Mouse (Mus musculus): ENCODE results near the gene Ccdc171.
A peak's percentile ranks its signal among the peaks of the same experiment; 100 is the strongest.
"Not testable (repeated sequence)": the region's sequence is repeated elsewhere in the genome, so short reads cannot be mapped to it uniquely, and the experiment has no call there.

The Ccdc171 gene

DNA sequence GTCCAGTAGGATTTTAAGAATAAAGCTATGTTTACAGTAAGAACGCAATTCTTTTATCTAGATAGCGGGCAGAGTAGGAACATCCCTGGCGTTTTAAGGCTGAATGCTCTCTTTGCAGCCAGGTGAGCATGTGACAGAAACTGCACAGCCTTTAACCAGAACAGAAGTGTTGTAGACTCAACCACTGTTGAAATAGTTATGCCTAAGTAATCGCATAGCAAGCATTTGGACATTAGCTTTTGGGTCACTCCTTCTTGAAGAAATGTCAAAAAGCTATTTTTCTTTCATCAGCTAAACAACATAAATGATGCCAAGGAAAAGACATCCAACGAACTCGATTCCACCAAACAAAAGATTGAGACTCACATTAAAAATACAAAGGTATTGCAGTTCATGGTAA lies 131.7 kb downstream of the Ccdc171 start:
- no peak for DNase-seq (ENCODE audit: low spot score)

DNA sequence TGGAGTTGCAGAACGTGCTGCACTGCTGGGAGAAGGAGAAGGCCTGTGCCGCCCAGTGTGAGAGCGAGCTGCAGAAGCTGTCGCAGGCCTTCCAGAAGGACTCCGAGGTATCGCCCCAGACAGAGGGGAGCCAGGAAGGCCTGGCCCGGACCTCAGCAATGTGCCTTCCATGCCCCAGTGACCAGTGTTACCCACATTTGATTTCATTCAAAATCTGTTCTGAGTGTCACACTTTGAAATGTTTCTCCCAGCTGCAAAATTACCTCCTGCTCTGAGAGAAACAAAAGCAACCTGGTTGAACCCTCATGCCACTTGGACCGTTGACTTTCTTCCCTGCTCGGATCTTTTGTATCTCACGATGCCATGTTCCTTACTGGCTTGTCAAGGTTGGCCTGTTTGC lies 133.1 kb downstream of the Ccdc171 start:
- no peak for DNase-seq (ENCODE audit: low spot score)

DNA sequence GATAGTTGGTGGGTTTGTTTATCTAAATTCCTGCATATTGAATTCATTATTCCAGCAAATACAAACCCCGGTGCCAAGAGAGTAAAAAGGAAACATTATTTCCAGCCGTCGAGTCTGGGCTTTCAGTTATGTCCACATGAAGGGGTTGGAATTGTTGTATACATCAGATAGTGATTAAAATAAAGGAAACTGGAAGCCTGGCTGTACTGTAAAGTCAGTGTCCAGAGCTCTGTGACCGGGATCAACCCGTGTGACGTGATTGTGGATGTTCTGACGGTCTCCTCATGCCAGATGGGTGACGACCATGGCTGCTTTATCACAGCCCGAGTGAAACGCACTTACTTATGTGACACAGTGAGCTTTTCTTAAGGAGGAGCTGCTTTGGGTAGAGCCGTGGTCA lies 134.1 kb downstream of the Ccdc171 start:
- DNase-seq (ENCODE audit: low spot score), result no peak

DNA sequence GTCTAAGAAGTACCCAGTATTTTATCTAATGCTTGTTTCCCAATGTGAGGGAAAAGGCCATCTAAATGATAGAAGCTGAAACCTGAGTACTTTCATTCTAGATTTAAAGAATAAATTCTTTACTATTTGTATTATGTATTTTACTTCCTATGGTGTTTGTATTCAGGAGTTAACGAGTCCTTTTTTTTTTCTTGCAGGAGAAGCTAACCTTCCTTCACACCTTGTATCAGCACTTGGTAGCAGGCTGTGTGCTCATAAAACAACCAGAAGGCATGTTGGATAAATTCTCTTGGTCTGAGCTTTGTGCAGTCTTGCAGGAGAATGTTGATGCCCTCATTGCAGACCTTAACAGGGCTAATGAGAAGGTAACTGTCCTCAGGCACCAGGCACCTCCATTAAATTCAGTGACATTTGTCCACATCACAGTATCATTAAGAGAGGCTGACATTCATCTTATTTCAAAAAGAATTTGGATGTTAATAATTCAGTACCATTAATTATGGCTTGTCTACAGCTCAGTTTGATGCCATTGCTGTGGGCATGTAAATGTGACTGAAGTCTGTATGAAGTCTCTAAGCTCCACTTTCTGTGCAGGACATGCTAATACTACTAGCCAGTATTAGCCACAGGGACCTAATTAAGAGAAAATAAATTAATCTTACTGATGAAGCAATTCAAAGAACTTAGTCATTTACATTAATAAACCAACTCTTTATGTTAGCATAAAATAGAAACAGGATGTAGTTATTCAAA lies 136.3 kb downstream of the Ccdc171 start:
- no peak for DNase-seq (ENCODE audit: low spot score)

DNA sequence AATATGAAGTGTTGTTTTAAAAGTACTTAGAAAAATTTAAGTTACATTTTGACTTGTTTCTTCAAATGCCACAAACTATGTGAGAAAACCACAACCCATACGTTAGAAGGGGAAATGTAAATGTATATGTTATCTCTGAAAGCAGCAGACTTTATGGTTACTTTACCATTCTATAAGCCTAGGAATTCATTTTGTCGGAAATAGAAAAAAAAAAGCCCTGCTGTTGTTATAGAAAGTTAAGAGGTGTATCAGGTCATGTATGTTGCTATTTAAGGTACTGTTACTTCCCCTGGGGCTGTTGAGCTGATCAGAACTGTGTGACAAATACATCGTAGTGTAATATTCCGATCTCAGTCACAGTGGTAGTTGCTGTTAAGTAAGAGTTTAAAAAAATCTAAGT lies 137.0 kb downstream of the Ccdc171 start:
- DNase-seq (ENCODE audit: low spot score), result no peak

DNA sequence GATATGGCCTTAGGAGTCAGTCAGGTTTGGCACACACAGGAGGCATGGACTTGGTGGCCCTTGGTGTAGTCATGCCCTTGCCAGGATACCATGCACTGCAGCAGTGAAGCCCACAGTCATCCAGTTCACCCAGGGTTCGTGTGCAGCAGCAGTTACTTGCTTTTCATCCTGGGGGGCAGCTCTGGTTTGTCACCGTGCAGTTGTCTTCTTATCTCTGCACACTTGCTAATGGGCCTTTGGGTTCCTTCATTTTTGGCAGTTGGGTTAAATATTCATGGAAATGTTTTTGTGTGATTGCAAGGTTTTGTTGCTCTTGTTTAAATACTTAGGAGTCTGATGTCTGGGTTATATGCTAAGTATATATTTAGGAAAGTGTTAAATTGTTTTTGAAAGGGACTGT lies 144.2 kb downstream of the Ccdc171 start:
- no peak for DNase-seq (ENCODE audit: low spot score)

DNA sequence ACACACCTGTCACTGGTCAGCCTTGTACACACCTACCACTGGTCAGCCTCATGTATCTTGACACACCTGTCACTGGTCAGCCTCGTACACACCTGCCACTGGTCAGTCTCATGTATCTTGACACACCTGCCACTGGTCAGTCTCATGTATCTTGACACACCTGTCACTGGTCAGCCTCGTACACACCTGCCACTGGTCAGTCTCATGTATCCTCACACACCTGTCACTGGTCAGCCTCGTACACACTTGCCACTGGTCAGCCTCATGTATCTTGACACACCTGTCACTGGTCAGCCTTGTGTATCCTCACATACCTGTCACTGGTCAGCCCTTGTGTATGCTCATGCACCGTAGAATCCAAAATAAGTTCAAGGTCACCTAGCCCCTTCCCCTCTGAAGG lies 150.0 kb downstream of the Ccdc171 start:
- not testable (repeated sequence) for DNase-seq (ENCODE audit: low spot score)

DNA sequence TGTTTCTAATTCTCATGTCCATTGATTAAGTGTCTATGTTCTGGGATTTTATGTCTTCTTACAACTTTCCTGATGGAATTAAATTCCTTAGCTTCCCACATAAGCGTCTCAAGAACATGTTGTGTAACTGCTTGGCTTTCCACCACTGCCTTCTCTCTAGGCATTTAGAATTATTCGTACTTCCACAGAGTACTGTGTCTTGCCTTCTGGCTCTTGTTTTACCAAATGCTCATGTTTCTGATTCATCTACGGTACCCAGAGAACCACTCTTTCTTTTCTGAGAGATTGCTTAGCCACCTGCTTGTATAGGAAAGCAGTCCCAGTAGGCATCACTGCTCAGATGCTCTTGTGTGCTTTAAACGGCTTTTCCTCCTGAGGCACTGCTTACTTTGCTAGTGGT lies 151.1 kb downstream of the Ccdc171 start:
- DNase-seq (ENCODE audit: low spot score), result no peak

DNA sequence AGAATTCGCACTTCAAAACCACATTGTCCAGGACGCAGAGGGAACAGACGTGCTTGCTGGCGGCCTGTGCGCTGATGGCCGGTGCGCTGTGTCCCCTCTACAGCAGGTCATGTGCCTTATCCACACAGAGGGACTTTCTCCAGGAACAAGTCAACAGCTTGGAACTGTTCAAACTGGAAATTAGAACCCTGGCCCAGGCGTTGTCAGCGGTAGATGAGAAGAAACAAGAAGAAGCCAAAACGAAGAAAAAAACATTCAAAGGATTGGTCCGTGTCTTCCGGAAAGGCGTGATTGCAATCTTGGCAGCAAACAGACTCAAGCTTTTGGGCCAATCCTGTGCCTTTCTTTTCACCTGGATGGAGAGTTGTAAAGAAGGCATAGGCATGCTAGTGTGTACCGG lies 155.7 kb downstream of the Ccdc171 start:
- no peak for DNase-seq (ENCODE audit: low spot score)

DNA sequence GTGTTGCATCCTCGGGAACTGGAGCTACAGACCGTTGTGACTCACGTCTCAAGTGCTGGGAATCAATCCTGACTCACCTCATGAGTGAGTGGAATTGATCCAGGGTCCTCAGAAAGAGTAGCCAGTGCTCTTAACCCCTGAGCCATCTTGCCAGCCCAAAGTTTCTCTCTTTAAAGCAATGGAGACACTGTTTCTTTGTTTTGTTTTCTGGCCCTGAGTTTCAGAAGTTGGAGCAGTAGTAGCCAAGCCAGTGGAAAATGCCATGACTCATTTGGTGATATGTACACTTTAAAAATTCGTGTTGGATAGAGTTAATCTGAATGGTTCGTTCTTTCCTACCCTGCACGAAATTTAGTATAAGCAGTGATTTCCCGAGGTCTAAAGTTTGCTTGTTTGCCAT lies 157.5 kb downstream of the Ccdc171 start:
- DNase-seq (ENCODE audit: low spot score), result no peak

DNA sequence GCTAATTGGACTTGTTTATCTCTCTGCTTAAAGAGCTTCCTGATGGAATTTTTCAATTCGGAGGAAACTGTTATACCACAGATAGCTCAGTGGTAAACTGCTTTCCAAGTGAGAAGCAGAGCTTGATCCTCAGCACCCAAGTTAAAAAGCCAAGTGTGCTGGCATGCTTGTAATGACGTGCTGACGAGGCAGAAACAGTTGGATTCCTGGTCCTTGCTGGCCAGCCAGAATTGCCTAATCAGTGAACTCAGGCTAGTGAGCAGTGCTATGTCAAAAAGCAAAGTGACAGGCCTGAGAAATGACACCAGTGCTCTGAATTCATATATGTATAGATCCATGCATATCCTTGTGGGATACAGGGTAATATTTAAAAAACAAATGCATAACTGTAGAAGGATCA lies 174.8 kb downstream of the Ccdc171 start:
- DNase-seq (ENCODE audit: low spot score), result no peak

DNA sequence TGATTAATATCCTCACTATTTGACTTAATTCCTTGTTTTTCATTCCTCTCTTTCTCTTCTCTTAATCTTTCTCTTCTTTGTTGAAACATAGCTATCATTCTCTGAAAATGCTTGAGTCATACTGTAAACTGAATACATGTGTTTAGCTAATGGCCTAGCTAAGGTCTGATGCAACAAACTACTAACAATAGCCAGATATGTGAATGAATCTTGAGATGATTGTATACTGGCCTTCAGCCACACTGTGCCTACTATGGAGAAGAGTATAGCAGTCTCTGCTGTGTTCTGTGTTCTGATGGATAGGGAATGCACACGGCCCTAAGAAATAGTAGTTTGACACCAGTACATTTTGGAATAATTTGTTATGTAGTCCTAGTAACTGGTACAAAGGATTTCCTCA lies 191.7 kb downstream of the Ccdc171 start:
- no peak for DNase-seq (ENCODE audit: low spot score)

DNA sequence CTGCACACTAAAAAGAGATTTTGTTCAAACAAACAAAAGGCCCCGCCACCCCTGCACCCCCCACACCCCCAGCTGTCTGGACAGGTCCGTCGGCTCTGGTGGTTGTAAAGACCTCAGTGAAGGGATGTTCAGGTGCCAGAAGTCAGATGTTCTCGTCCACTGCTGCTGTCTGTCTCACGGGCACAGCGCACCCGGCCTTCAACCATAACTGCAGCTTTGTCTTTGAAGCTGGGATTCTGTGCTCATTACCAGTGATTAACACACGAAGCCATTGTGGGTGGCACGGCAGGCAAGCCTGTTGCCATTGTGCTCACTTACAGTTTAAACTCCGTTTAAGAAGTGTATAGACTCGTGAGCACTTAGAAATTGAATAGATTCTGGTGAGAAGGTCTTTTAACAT lies 194.5 kb downstream of the Ccdc171 start:
- DNase-seq (ENCODE audit: low spot score), result no peak

DNA sequence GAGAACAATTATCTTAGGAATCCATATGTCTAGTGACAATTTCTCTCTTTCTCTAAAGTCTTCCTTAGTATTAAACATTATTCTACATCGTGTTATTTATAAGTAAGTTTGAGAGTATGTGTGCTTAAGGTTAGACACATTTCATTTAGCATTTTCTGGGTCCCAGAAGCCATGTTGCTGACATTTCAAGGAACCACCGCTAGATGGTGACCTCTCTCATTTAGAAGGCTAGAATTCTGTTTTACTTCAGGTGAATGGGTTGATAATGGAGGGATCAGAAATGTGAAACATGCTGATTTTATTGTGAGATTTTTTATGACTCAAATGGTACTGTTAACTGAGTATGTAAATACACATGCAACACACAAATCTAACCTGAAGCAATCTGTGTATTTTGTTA lies 199.8 kb downstream of the Ccdc171 start:
- peak; percentile 70 for DNase-seq (ENCODE audit: low spot score)

DNA sequence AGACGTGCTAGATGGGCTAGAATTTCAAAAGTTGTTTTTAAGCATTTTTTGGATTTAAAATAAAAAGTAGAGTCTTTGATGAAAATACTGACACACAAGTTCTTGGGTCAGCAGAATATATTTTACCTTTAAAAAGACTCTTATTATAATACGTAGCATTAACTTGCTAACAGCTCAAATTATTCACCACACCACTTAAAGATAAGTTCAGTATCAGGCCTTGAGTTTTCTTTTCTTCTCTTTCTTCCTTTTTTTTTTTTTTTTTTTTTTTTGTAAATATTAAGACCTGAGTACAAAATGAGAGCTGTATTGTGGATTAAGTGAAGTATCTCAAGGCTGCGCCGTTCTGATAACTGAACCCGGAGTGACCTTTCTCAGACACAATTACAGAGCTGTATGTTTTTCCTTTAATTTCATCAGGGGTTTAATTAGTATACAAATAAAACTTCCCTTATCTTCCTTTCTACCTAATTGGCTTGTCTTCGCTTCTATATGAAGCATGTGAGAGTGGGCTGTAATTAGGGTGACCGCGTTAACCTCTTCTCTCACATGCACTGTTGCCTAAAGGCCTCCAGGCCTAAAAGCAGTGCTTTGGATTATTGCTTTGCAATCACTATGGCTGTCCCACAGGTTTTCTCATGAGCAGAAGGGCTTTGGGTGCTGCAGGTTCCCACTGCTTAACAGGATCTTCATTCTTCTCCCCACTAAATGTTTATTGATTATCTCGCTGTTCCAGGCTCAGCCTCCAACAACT lies 214.0 kb downstream of the Ccdc171 start:
- DNase-seq (ENCODE audit: low spot score), result no peak

DNA sequence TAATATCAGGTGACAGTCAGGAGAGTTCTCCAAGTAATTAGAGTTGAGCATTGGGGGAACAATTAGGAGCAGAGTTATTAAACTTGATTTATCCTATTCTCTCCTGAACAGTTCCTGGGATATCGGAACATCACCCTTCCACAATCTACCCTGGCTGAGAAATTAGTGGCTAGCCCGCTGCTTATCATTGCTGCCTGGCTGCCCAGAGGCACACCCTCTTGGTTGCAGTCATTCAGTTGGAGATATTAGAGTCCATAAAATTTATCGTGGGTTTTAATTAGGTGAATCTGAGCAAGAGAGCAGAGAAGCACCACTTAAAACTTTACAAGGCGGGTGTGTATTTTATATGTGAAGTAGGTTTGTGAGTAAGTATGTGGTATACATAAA lies 214.5 kb downstream of the Ccdc171 start:
- no peak for DNase-seq (ENCODE audit: low spot score)

DNA sequence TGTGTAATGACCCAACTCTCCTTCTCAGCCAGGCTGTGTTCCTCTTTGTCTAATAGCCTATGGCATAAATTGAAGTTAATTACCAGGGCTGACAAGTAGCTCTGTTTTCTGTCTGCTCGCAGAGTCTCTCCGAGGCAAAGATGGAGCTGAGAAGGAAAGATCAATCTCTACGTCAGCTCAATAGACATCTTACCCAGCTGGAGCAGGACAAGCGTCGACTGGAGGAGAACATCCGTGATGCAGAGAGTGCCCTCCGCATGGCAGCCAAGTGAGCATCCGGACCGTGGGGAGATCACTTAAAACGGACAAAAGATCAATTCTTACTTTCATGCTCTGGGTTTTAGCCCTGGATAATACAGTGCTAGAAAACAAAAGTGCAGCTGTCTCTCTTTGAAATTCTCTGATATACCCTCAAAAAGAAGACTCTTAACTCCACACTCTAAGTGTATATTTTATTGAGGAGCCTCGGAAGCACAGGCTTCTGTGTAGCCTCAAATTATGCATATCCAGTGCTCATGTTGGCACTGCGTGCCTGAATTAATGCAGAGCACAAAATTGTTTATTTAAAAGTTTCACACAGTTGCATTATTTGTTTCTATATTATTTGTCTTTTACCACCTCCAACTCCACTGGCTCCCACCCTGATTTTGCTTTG lies 217.6 kb downstream of the Ccdc171 start:
- peak; percentile 29 for DNase-seq (ENCODE audit: low spot score)

DNA sequence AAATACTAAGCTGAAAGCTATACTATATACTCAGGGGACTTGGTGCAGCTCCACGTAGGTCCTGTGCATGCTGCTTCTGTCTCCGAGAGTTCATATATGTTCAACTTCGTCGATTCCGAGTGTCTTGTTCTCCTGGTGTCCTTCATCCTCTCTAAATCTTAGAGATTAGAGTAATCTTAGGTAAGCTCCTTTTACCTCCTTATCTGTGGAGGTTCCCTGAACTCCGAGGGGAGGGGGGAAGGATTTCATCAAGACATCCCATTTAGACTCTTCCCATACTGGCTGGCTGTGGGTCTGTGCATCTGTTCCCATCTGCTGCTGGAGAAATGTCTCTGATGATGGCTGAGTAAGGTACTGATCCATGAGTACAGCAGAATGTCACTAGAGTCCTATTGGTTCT lies 249.8 kb downstream of the Ccdc171 start:
- no peak for DNase-seq (ENCODE audit: low spot score)

DNA sequence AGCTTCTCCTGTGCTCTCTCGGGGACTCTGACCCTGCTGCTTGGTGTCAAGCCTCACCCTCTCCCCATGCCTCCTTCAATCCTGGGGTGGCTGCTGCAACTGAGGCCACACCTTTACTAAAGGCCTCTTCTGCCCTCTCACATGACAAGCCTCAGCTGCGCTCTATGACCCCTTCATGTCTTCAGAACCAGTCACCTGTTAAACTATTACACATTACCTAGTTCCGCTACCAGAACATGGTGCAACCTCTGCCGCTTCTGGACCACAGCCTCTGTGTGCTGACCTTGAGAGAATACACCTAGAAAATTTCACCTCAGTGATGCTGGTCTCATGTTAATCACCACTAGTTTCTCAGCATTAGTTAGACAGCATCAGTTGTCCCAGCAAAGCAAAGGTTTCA lies 254.7 kb downstream of the Ccdc171 start:
- no peak for DNase-seq (ENCODE audit: low spot score)

DNA sequence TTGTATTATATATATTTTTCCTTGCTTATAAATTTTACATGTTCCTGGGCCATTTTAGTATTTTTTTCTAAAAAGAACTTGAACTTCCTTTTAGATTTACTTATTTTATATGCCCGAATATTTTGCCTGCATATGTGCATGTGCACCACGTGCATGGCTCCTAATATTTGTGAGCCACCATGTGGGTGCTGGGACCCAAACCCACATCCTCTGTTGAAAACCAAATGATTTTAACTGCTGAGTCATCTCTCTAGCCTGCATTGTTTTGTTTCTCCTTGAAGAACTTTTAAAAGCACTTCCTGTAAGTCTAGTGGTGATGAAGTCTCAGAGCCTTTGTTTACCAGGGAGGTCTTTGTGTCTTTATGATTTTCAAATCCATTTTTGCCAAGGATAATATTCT lies 259.8 kb downstream of the Ccdc171 start:
- DNase-seq (ENCODE audit: low spot score), result no peak

DNA sequence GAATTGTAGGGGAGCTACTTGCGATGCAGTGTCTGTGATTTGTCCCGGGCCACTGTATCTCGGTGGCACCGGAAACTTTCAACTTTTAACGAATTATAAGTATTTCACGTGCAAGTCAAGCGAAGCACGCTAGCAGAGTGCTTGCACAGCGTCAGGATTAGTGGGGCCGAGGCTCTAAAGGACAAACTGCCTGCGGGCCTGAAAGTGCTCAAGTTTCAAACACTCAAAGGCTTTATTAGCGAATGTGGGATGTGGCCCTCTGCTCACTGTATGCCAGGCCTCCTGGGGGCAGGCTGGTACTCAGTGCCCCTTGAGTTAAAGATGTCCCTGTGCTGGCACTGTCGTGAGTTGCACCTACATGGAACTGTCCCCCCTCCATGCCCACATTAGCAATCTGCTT lies 266.5 kb downstream of the Ccdc171 start:
- DNase-seq (ENCODE audit: low spot score), result peak; percentile 63

DNA sequence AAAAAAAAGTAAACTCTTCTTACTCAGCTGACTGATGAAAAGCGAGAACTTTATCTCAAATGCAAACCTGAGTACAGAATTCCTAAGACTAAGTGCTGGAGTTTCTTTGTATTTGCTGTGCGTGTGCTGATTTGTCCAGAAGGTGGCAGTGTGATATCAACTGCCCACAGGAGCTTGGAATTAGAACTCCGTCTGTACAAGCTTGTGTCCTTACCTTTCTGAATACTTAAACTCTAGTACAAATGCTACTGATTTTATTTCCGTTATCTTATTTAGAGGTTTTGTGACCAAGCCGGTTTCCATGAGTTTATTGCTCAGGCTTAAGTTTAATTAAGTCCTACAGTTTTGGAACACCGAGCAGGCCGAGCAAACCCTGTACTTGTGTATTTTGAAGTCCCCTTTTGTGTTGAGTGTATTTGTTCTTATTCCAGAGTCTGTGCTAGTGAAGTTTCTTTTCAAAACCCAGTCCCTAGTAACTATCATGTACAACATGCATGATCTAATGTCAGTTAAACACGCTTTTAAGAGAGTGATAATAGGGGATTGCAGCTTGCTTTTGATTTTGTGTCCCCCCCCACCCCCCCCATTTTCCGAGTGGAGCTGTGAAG lies 269.1 kb downstream of the Ccdc171 start:
- DNase-seq (ENCODE audit: low spot score), result peak; percentile 89

DNA sequence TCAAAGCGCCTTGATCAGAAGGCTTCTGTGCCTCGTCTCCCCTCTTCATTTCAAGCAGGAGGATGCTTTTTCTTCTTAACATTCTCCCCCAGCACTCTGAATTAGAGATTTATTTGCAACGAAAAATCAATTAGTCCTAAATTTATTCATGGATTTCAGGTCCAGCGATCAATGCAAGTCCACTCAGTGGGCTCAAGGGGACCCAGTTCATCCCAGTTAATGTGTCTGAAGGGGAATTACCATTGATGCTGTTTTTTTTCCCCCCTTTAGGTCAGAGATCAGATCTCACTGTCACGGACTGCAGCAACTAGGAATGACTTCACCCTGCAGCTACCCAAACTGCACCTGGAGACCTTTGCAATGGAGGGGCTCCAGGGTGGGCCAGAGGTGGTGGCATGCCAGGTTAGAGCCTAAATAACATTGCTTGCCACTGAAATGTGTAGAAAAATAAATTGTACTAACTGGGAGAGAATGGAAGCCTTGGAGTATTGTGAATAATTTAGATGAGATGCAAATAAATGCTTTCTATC lies 269.6 kb downstream of the Ccdc171 start:
- DNase-seq (ENCODE audit: low spot score), result peak; percentile 57
